Mouse (Mus musculus) ES-E14 (cell line): ENCODE results near the gene Adamts17.

ENCODE experiments used
- CHD2 ChIP-seq: IDR thresholded peaks from 2 replicates; pipeline ENCODE4 v1.6.1; 2014; ENCODE audit warnings: mild to moderate bottlenecking, low read depth, low read length, inconsistent platforms
- HCFC1 ChIP-seq: IDR thresholded peaks from 2 replicates; pipeline ENCODE4 v1.6.1; 2012; ENCODE audit warnings: low read length, inconsistent platforms, borderline replicate concordance; ENCODE audit not compliant: insufficient read depth
- MAFK ChIP-seq: IDR thresholded peaks from 2 replicates; pipeline ENCODE4 v1.6.1; 2014; ENCODE audit warnings: mild to moderate bottlenecking, low read depth, low read length, inconsistent platforms; ENCODE audit not compliant: insufficient read depth
- ZC3H11A ChIP-seq: IDR thresholded peaks from 2 replicates; pipeline ENCODE4 v1.6.1; 2012; ENCODE audit warnings: low read depth, mild to moderate bottlenecking, inconsistent platforms, low read length, borderline replicate concordance
- ZNF384 ChIP-seq: IDR thresholded peaks from 2 replicates; pipeline ENCODE4 v1.6.1; 2012; ENCODE audit warnings: low read depth, low read length, inconsistent platforms

DNA sequence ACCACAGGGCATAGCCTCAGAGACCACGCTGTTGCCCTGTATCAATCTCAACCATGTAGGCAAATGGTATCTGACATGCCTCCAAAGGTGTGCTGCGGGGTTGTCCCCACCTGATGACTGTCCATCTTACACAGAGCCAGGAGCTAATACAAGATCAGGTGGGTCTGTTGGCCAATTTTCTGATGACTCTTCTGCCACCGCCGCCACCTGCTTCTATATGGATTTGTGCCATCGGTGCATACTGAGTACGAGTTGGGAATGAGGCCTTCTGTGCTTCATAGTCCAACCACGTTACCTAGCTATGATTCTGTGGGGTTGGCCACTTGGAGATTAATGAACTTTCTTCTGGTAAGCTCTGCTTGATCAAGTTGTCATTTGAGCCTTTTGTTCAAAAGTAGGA lies 29.1 kb upstream of the Adamts17 start:
- no peak for TF ChIP-seq ZNF384
- no peak for TF ChIP-seq HCFC1
- no peak for TF ChIP-seq ZC3H11A
- TF ChIP-seq MAFK, result no peak
- no peak for TF ChIP-seq CHD2
